Comparison of ENCODE assay signal across 9 mouse cellular contexts in the genomic region with DNA sequence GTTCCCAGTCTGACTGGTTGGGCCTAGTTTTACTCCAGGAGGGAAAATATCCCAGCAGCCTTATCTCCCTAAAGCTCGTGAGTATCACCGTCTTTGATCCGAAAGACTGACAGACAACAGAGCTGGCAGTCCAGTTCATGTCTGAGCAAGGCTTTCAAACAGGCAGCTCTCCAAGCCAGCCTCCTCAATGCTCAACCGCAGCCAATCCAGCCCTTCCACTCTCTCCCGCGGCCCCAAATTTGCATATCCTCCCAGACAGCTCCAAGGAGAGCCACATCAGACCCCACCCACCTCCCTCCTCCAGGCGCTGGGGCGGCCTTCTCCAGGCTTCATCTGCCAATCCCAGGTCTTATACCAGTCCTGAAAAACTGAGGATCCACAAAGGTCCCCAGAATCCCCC. TPM values are rescaled to one million over a fixed set of nuclear protein-coding genes. Genes with fewer than 3 reads are reported as not detected.
A peak's percentile ranks its signal among the peaks of the same experiment; 100 is the strongest.
DNase-seq lines count a peak whose midpoint lies in the region; ATAC-seq and TF ChIP-seq lines count a peak whose summit lies in the region.
"Had no signal": no experiment of that assay in that cellular context is flagged by ENCODE, and none has a peak within 500 bp of the region (broad histone marks: within the 10 kb centered on the region; RNA-seq: fewer than 3 reads in every experiment).

No protein-coding gene starts in this region.

- no peaks in the 10 kb centered on the region for H3K27me3 ChIP-seq in heart, embryonic 10.5 days (ENCODE audit: insufficient read depth, poor library complexity, severe bottlenecking)
- no peaks in the 10 kb centered on the region for H3K27me3 ChIP-seq in limb, embryonic 14.5 days (ENCODE audit: control insufficient read depth, insufficient read depth, low read length)
- H3K27me3 ChIP-seq in midbrain, embryonic 14.5 days (ENCODE audit: control insufficient read depth, insufficient read depth, low read length), result no peaks in the 10 kb centered on the region
- H3K27me3 ChIP-seq in cerebellum, adult 2 months (ENCODE audit: control insufficient read depth, insufficient read depth, low read length), result no peaks in the 10 kb centered on the region

- H3K9me3 ChIP-seq in heart, embryonic 10.5 days, result no peaks in the 10 kb centered on the region
- H3K9me3 ChIP-seq in limb, embryonic 14.5 days (ENCODE audit: control insufficient read depth, low read length), result no peaks in the 10 kb centered on the region
- no peaks in the 10 kb centered on the region for H3K9me3 ChIP-seq in midbrain, embryonic 14.5 days (ENCODE audit: control insufficient read depth, low read length)

- DNase-seq in adrenal gland, adult 2 months, result peak; percentile 88
- peak; percentile 79 for DNase-seq in fibroblast of lung, adult 2 months (ENCODE audit: low read depth)
- DNase-seq in heart, embryonic 10.5 days (ENCODE audit: low spot score), result peak; percentile 92
- peak; percentile 81 to 83 for DNase-seq in kidney, adult 8-10 months
- DNase-seq in limb, embryonic 14.5 days (ENCODE audit: low spot score), result peak; percentile 90
- peak; percentile 79 for DNase-seq in midbrain, embryonic 14.5 days
- DNase-seq in telencephalon, adult 2 months (ENCODE audit: low read depth, low spot score), result peak; percentile 32
- DNase-seq in cerebellum, adult 2 months, result no peak

- 1% methylated on average over 8 of the region's 8 CpGs for WGBS in heart, embryonic 10.5 days
- WGBS in limb, embryonic 14.5 days, result 0% methylated on average over 8 of the region's 8 CpGs
- WGBS in midbrain, embryonic 14.5 days, result 0% methylated on average over 8 of the region's 8 CpGs
- 46% methylated on average over 8 of the region's 8 CpGs for WGBS in cerebellum, adult 2 months

- peak overlapping the region; percentile 44 for H3K4me2 ChIP-seq in limb, embryonic 14.5 days (replicated peaks; ENCODE audit: low read depth, low read length, severe bottlenecking)
- peak overlapping the region; percentile 42 for H3K4me2 ChIP-seq in midbrain, embryonic 14.5 days (ENCODE audit: low read length)

- TF ChIP-seq CTCF in cerebellum, adult 2 months (IDR thresholded peaks at IDR 0.05; ENCODE audit: borderline replicate concordance, insufficient read depth, low read depth, low read length), result no peak

- peak overlapping the region; percentile 79 for H3K27ac ChIP-seq in heart, embryonic 10.5 days
- H3K27ac ChIP-seq in limb, embryonic 14.5 days (replicated peaks; ENCODE audit: low read depth, low read length), result 0 out of 2 replicates have a peak overlapping the region, but pooled peaks have one; percentile 27
- H3K27ac ChIP-seq in midbrain, embryonic 14.5 days (replicated peaks; ENCODE audit: low read depth, low read length), result no peak overlapping the region
- H3K27ac ChIP-seq in cerebellum, adult 2 months (ENCODE audit: insufficient read depth, low read length), result no peak overlapping the region

- ATAC-seq in limb, embryonic 14.5 days (ENCODE audit: low FRiP score, low read depth), result peak; percentile 92
- ATAC-seq in midbrain, embryonic 14.5 days (ENCODE audit: low FRiP score, low TSS enrichment), result peak; percentile 86

- no peak for TF ChIP-seq POLR2A in limb, embryonic 14.5 days (IDR thresholded peaks at IDR 0.05; ENCODE audit: borderline replicate concordance, extremely low read depth, insufficient read depth, insufficient read length)
- no peak for TF ChIP-seq POLR2A in cerebellum, adult 2 months (IDR thresholded peaks at IDR 0.05; ENCODE audit: borderline replicate concordance, insufficient read depth, low read length)

- H3K9ac ChIP-seq in limb, embryonic 14.5 days (ENCODE audit: low read depth, low read length, severe bottlenecking), result peak overlapping the region; percentile 12; the same call in 1 of the 2 replicates
- peak overlapping the region; percentile 30; the same call in 1 of the 2 replicates for H3K9ac ChIP-seq in midbrain, embryonic 14.5 days (replicated peaks; ENCODE audit: low read length)

- H3K4me3 ChIP-seq in heart, embryonic 10.5 days, result peak overlapping the region; percentile 47
- H3K4me3 ChIP-seq in limb, embryonic 14.5 days (replicated peaks; ENCODE audit: low read length), result peak overlapping the region; percentile 13
- no peak overlapping the region for H3K4me3 ChIP-seq in midbrain, embryonic 14.5 days (replicated peaks; ENCODE audit: low read depth, low read length)
- H3K4me3 ChIP-seq in cerebellum, adult 2 months (replicated peaks; ENCODE audit: insufficient read depth, low read depth, low read length), result no peak overlapping the region
- H3K4me3 ChIP-seq: erythroblast, embryonic 14.5 days had no signal

- peaks cover 43% of the 10 kb centered on the region for H3K4me1 ChIP-seq in heart, embryonic 10.5 days
- peaks cover 22% of the 10 kb centered on the region for H3K4me1 ChIP-seq in limb, embryonic 14.5 days (ENCODE audit: control insufficient read depth, insufficient read depth, low read length)
- peaks cover 10% of the 10 kb centered on the region for H3K4me1 ChIP-seq in midbrain, embryonic 14.5 days (ENCODE audit: control insufficient read depth, insufficient read depth, low read length)
- H3K4me1 ChIP-seq in cerebellum, adult 2 months (ENCODE audit: control insufficient read depth, insufficient read depth, low read length), result no peaks in the 10 kb centered on the region

- no peaks in the 10 kb centered on the region for H3K36me3 ChIP-seq in heart, embryonic 10.5 days
- no peaks in the 10 kb centered on the region for H3K36me3 ChIP-seq in limb, embryonic 14.5 days (ENCODE audit: control insufficient read depth, insufficient read depth, low read length)
- no peaks in the 10 kb centered on the region for H3K36me3 ChIP-seq in midbrain, embryonic 14.5 days (ENCODE audit: control insufficient read depth, insufficient read depth, low read length)

RNA-seq across cellular contexts. Expression of a gene that starts 12.7 kb away (rescaled TPM):
- 1 to 10 TPM in 1 of 2 experiments, under 1 TPM in 1; 0.23 to 1.2 TPM for total RNA-seq in adrenal gland, adult 2 months (2021)
- 0.33 and 0.42 TPM in 2 replicates for polyA plus RNA-seq in adrenal gland, adult 2 months (2012; rRNA removed)
- 0.40 and 0.57 TPM in 2 replicates for polyA plus RNA-seq in heart, embryonic 10.5 days (2016; fragmentation: Nextera tagmentation; extraction: Ambion mirVana)
- polyA plus RNA-seq in limb, embryonic 14.5 days (2012; rRNA removed), result 2.9 TPM in 2 replicates
- 0.90 and 1.5 TPM in 2 replicates for polyA plus RNA-seq in limb, embryonic 14.5 days (2014; fragmentation: Nextera tagmentation; extraction: Ambion mirVana)
- polyA plus RNA-seq in midbrain, embryonic 14.5 days (2014; fragmentation: Nextera tagmentation; extraction: Ambion mirVana), result 0.23 TPM in 1 of 2 replicates, not detected in the other
- 0.06 and 0.16 TPM in 2 replicates for polyA plus RNA-seq in cerebellum, adult 2 months (2012; rRNA removed)
- polyA plus RNA-seq: erythroblast, embryonic 14.5 days had no signal

Comparison
In these comparisons a context has a peak if more than half of its experiments do, and no peak if none do; other contexts are left out.
1. DNase-seq: peak in adrenal gland, adult 2 months (single experiment), fibroblast of lung, adult 2 months (single experiment), heart, embryonic 10.5 days (single experiment), kidney, adult 8-10 months (2 of 2), limb, embryonic 14.5 days (single experiment), midbrain, embryonic 14.5 days (single experiment) and telencephalon, adult 2 months (single experiment); none in cerebellum, adult 2 months (0 of 2).
2. H3K27ac ChIP-seq: peak in heart, embryonic 10.5 days (single experiment) and limb, embryonic 14.5 days (single experiment); none in midbrain, embryonic 14.5 days (single experiment) and cerebellum, adult 2 months (single experiment).
3. H3K4me3 ChIP-seq: peak in heart, embryonic 10.5 days (single experiment) and limb, embryonic 14.5 days (single experiment); none in midbrain, embryonic 14.5 days (single experiment) and cerebellum, adult 2 months (single experiment).